Mouse (Mus musculus) thymus, adult 2 months (tissue): ENCODE data around the gene Arf5.

Experiments
- CTCF ChIP-seq: fragments of 200-500 bp; IDR thresholded peaks from 2 replicates; pipeline ENCODE4 v1.5.1; 2012; ENCODE audit warnings: mild to moderate bottlenecking, control low read depth, low read length, moderate library complexity, borderline replicate concordance; ENCODE audit not compliant: control insufficient read depth, poor library complexity, insufficient read depth; ENCODE audit errors: extremely low read depth
- POLR2A ChIP-seq: fragments of 200-500 bp; IDR thresholded peaks from 2 replicates; pipeline ENCODE4 v1.6.1; 2012; ENCODE audit warnings: mild to moderate bottlenecking, low read length, control low read depth, moderate library complexity; ENCODE audit not compliant: control insufficient read depth, poor library complexity, insufficient read depth; ENCODE audit errors: extremely low read depth

DNA sequence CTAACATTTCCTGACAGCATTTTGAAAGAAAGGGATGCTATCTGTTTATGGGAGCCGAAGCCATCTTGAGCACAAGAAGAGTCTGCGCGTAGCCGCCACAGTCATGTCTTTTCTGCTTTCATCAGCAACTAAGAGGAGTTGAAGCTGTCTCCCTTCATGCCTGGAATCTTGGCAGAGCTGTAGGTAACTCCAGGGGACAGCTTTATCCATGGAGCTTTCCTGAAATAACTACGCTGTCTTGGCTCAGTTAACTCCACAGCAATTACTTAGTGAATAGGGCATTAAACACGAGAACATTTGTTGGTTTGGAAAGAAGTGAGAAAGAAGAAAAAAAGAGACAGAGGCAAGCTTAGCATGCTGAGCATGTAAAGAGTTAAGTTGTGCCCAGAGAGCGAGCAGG, 24.6 kb downstream of the Arf5 start:
- TF ChIP-seq CTCF = no peak
- TF ChIP-seq POLR2A = no peak
